Mouse (Mus musculus): ENCODE data around the gene Gm21440.
"Not testable (repeated sequence)": the region's sequence is repeated elsewhere in the genome, so short reads cannot be mapped to it uniquely, and the experiment has no call there.

The Gm21440 gene

GRCm38 (mm10) chrY:13252091-13252490, at the start of gene Gm21440, which contains the start of gene Gm21454:
TSS of gene Gm21440 (plus strand) at chrY:13252391.
TSS of gene Gm21454 (plus strand) at chrY:13252442.
- DNase-seq (ENCODE audit: low spot score in 2 of 2), result not testable (repeated sequence)

DNA sequence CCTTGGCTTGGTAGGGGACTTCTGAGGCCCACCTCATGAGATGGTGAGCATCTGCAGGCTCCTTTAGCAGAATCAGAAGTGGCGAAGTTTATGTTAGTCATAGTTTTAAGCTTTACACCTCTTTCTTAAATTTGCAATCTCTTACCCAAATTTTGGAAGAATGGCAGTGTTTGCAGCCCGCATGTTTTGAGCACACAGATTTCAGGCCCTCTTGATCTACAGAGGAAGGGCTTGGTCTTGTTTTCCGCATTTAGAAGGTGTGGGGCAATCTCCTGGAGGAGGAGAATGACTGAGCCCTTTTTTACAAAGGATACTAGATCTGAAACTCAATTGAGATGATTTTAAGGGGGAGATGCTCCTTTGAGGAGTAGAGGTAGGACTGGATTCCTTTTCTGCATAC, 28.4 kb upstream of the Gm21440 start, which contains the start of gene Gm21828:
TSS of gene Gm21828 (minus strand) at position 101 of the 400 bp plus-strand sequence.
- not testable (repeated sequence) for DNase-seq (ENCODE audit: low spot score in 2 of 2)

Data from frontal cortex, postnatal 25 days (tissue).